Mouse (Mus musculus): Measurements from ENCODE around the gene Gm19345. TPM values are rescaled to one million over a fixed set of nuclear protein-coding genes. Genes with fewer than 3 reads are reported as not detected.

Gene Gm19345
- total RNA-seq, 2 experiments from 2014 or later, result 1.8 to 2.9 TPM

DNA sequence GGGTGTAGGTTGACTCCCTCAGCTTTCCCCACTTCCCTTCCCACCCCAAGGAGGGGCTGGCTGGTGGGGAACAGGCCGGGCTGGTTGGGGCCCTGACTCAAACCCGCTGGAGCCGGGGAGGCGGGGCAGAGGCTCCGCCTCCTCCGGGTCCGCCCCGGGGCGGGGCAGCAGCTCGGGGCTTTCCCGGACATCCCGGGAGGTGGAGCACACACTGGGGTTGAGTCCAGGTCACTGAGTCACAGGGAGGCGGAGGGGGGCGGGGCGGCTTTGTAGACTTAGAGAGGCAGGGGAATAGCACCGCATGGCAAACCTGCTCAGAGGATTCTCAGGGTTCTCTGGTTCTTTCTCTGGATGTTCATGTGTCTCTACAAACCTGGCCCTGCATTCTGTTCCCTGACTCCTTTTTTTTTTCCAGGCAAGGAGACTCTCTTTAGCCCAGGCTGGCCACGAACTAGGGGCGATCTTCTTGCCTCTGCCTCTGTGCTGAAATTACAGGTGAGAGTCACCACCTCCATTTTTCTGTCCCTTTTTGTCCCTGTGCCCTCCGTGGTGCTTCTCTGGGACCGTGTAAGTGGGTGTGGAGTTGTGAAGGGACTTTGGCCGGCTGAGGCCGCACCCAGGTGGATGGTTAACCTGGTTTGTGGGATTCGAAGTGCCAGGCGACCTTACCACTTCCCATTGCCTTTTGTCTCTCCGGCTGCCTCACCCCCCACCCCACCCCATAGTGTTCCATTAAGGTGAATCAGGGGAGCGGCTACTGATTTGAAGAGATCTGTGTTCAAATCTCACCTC lies 27.4 kb upstream of the Gm19345 start:
- no peak for DNase-seq (ENCODE audit: extremely low spot score in 1 of 2, low spot score in 1 of 2)

DNA sequence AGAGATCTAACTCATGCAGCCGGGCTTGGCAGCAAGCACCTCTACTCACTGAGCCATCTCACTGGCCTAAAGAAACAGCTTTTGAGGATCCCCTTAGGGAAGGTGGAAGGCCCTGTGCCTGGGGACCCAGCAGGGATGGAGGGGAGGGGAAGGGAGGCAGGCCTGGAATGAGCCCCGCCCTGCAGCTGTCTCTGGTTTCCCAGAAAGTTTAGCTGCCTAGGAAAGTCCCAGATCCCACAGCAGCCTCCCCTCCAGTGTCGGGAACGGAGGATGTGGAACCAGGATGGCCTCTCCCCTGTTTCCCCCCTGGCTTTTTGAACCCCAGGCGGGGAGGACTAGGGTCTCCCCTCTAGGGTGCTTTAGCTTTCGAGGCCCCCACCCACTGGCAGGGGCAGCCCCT lies 25.0 kb upstream of the Gm19345 start:
- no peak for DNase-seq (ENCODE audit: extremely low spot score in 1 of 2, low spot score in 1 of 2)

DNA sequence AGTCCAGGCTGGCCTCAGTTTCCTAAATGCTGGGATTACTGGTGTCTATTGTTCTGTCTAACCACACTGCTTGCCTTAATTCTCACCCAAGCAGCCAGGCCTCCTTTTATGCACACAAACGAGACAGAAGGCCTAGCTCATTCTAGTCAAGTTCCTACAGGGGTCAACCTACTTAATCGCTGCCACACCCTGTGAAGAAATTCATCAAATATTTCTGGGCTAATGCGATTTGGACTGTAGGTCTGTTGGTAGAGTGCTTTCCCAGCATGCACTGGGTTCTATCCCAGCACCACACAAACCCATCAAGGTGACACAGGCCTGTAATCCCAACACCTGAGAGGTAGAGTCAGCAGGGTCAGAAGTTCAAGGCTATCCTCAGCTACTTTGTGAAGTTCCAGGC lies 22.1 kb upstream of the Gm19345 start:
- DNase-seq (ENCODE audit: extremely low spot score in 1 of 2, low spot score in 1 of 2), result no peak

DNA sequence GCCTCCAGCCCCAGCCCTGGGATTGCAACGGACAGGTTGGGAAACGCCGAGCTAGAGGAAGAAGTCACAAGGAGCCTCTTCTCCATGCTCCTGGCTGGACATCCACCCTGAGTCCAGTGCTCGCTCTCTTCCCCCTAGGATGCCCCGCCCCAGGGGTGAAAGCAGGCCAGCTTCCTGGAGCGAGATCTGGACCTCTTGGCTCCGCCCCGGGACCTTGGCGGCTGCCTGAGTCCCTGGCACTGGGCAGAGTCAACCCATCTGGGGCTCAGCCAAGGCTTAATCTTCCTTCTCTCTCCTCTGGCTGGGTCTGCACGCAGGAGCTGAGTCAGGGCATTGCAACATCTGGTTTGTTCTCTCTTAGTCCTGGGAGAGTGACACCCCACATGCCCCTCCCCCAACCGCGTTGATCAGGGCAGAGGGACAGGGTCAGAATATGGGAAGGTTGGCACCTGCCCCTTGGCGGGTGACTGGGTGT lies 21.1 kb upstream of the Gm19345 start:
- DNase-seq (ENCODE audit: extremely low spot score in 1 of 2, low spot score in 1 of 2), result no peak

DNA sequence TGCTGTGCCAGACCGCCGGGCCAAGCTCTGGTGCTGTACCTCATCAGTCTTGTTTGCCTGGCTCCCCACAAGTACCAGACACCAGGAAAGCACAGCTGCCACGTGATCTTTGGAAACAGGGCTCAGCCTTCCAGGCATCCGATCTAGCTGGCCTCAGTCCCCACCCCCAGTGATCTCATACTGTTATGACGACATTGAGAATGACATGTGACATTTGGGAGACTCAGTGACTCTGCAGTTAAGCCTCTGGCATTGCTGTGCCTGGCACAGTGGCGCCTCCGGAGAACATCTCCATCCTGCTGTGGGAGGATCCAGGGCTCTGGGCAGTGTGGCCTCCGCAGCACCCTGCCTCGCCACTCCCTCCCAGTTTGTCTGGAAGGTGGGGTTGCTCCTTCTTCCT lies 20.0 kb upstream of the Gm19345 start:
- no peak for DNase-seq (ENCODE audit: extremely low spot score in 1 of 2, low spot score in 1 of 2)

DNA sequence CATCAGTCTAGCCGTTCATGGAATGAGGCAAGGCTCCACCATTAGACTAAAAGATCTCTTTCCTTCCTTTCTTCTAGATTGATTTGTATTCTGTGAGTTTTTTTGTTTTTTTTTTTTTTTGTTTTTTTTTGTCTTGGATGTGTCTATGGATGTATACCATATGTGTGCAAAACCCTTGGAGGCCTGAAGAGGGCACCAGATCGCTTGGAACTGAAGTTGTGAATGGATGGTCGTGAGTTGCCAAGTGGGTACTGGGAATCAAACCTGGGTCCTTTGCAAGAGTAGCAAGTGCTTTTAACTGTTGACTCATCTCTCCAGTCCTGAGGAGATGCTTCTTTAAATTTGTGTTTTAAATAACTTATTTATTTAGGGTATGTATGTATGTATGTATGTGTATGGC lies 17.7 kb upstream of the Gm19345 start:
- DNase-seq (ENCODE audit: extremely low spot score in 1 of 2, low spot score in 1 of 2), result no peak

DNA sequence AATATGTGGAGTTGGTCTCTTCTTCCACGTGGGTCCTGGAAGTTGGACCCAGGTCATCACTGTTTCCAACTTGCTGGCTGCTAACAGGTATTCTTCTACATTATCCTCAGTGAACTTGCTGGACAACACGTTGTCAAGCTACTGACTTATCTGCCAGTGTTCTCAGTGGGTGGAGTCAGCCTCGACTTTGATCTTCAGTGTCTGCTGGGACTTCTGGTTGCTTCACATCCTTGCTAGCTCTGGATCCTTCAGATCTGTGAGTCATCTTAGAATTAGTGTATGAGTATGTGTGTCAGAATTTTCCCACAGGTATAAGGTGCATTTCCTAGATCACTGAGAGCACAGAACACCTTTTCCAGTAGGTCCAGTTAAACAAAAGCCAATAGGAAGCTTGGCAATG lies 15.0 kb upstream of the Gm19345 start:
- DNase-seq (ENCODE audit: extremely low spot score in 1 of 2, low spot score in 1 of 2), result no peak

DNA sequence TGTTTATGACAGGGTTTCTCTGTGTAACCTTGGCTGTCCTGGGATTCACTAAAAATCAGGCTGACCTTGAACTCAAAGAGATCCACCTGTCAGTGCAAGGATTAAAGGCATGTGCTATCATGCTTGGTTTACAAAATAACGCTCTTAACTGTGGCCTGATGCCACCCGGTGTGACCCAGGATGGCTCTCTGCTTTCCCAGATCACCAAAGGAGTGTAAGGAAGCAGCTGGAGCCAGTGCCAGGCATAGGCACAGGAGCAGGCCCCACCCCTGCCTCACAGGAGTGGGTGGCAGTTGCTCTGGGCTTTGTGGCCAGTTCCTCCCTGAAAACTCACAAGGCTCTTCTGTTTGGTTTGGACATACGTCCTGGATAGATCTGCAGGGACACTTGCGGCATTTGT lies 11.4 kb upstream of the Gm19345 start:
- no peak for DNase-seq (ENCODE audit: extremely low spot score in 1 of 2, low spot score in 1 of 2)

DNA sequence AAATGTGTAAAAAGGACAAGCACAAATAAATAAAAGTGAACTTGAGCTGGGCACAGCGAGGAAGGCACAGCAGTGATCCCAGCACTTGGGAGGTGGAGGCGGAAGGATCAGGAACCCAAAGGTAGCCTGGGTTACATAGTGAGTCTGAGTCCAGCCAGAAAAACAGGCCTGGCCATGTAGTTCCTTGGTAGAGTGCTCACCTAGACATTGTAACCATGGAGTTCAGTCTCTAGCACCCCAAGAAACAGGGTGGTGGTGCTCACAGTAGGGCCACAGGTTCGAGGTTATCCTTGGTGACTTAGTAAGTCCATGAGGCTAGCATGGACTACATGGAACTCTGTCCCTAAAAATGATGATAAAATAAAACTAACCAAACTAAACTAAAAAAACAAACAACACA lies 10.9 kb upstream of the Gm19345 start:
- no peak for DNase-seq (ENCODE audit: extremely low spot score in 1 of 2, low spot score in 1 of 2)

DNA sequence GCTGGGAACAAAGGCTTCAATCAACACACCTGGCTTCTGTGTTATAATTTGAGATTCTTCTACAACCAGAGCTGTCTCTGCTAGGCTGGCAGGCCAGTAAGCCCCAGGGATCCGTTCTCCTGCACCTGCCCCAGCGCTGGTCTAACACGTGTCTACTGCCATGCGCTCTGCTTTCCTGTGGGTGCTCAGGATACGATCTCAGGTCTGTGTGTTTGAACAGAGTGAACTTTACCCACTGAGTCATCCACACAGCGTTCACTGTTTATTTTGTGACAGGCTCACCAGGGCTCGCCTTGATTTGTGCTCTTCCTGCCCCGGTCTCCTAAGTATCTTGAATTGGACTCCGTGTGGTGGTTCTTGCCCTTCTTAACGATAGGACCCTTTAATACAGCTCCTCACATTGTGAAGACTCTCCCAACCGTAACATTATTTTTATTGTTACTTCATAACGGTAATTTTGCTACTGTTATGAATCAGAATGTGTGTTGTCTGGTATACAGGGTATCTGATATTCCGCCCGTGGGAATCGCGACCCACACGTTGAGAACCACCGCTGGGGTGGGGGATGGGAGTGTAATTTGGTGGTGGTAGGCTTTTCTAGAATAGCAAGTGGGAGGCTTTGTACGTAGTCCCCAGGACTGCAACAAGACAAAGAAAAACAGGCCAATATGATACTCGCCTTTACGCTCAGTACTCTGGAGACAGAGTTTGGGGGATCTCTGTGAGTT lies 10.0 kb upstream of the Gm19345 start:
- DNase-seq (ENCODE audit: extremely low spot score in 1 of 2, low spot score in 1 of 2), result no peak

DNA sequence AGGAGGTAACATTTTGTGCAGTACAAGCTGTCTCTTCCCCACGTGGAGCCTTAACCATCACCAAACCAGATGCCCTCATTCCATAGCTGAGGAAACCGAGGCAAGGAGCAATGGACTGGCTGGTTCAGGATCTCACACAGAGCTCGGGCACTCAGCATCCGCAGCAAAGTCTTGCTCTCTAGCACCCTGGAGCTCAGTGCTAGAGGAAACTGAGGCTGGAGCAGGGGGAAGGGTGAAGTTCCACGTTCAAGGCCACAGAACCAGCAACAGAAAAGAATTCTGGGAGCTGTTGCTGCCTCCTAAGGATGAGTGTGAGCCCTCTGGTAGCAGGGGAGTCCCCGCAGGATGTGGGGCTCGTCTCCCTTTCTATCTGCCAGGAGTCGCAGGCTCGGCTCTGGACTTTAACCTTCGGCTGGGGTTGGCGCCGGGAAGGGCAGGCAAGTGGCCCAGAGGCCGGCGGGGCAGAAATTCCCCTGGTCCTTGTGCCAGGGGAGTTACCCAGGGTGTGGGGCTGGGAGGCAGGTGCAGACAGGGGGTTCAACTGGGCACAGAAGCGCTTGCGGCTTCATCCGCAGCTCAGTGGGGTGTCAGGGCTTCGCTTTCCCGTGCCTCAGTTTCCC lies 8.8 kb upstream of the Gm19345 start:
- DNase-seq (ENCODE audit: extremely low spot score in 1 of 2, low spot score in 1 of 2), result no peak

DNA sequence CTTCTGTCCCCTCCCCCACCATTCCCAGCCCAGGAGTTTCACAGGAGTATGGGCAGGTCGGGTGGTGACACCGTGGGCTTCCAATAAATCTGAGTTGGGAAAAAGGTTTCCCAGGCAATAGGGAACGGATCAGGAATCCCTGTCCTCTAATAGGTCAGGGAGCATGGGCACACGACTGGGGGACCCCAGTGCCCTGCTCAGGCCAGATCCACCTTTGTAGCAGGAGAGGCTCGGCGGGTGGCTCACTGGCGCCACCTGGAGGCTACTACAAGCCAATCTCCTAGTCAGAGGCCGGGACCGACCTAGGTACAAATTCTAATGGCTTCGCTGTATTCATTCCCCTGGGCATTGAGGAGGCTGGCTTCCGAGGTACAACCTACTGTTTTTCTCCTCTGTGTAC lies 8.2 kb upstream of the Gm19345 start:
- DNase-seq (ENCODE audit: extremely low spot score in 1 of 2, low spot score in 1 of 2), result peak in 1 of 2 experiments; percentile 65

DNA sequence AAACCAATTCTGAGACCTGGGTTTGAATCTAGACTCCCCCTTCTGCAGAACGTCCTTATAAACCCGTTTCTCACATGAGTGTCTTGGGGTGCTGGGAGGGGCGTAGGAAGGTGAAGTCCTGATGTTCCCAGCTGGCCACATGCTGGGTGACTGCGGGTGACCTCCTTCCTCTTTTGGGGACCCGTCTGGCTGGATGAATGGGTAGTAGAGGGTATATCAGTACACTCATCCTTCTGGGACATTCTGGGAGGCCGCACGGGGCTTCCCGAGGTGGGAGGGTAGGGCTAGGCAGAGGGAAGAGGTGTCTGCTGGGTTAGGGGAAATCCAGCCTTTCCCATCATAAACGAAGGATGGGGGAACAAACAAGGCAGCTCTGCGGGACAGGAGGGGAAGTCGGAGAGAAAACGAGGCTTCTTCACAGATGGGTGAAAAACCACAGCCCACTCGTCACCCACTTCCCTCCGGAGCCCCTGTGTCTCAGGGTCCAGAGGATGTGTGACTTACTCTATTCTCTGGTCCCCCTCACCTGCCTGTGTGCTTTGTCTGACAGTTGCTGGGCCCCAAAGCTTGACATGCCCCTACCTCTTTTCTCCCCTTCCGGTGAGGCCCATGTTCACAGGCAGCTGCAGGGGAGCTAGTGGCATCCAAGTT lies 7.2 kb upstream of the Gm19345 start:
- no peak for DNase-seq (ENCODE audit: extremely low spot score in 1 of 2, low spot score in 1 of 2)

DNA sequence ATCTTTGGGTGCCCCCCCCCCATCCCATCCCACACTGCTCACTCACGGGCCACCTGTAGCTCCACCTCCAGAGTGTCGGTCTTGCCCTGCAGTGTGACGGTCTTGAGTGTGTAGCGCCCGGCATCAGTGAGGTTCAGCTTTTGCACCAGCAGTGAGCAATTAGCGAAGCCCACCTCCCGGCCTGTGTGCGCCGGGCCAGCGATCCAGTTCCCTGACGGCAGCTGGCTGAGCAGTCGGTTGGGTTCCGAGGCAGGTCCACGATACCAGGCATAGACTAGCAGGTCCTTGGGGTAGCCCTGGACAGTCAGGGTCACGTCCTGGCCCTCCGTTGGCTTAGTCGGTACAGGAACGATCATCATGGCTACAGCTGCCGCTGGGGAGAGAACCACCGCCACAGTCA lies 1.7 kb downstream of the Gm19345 start:
- no peak for DNase-seq (ENCODE audit: extremely low spot score in 1 of 2, low spot score in 1 of 2)

DNA sequence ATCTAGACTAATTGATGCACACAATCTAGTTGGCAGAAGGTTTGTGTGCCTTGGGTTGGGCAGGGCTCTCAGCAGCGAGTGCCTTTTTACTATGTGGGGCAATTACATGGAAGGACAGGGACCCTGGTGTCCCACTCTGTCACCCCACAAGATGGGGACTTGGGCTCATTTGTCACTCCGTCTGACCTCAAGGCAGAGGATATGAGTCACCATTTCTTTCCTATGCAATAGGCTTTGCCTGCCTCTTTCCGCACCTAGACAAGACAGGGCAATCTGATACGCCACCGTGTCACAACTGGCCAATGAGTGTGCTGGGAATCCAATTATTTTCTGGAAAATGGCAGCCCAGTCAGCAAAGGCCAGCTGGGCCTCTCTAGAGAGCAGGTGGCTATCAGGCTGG lies 3.9 kb downstream of the Gm19345 start:
- DNase-seq (ENCODE audit: extremely low spot score in 1 of 2, low spot score in 1 of 2), result no peak

DNA sequence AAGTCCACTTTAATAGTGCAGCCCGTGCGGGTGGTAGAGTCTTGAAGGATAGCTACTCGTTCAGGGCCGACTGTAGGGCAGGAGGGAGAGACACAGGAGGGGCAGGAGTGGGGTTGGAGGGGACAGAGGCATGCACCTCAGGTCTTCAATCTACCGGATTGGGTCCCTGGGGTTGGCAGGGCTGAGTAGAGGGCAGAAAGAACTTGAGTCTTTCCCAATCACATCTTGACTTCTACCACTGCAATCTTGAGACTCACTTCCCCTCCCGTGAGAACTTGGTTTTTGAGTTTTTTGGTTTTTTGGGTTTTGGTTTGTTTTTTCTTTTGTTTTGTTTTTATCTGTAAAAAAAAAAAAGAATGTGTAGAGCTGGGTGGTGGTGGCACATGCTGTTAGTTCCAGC lies 4.5 kb downstream of the Gm19345 start:
- DNase-seq (ENCODE audit: extremely low spot score in 1 of 2, low spot score in 1 of 2), result no peak

DNA sequence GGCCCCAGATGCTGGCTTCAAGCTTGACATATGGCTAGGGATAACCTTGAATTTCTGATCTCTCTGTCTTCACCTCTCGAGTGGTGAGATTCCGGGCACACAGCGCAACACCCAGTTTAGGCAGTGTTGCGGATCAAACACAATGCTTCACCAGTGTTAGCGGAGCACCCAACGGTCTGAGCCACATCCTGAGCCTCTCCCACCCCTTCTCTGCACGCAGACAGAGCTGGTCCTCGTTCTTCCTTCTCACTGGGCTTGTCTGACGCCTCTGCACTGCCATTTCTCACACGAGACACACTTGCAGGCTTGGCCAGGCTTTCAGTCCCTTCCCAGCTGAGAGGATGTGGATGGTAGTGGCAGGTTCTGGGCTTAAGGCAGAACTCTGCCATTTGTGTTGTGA lies 7.9 kb downstream of the Gm19345 start:
- no peak for DNase-seq (ENCODE audit: extremely low spot score in 1 of 2, low spot score in 1 of 2)

DNA sequence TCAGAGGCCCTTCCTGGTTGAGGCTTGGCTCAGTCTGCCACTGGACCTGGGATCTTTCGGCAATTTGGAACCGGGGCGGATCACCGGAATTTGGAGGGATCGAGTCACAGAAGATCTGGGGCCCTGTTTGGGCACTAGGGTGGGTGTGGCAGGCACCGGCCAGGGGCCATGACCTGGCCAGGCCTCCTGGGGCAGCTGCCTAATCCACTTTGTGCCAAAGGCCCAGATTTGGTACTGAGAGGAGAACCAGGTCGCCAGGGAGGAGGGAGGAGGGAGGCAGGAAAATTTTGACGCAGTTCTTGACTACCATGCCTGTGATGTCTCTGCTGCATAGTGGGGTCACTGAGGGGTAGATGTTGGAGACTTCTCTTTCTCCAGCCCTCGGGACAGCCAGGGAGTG lies 9.4 kb downstream of the Gm19345 start, which contains the start of gene Ceacam16:
Ceacam16 (minus strand) TSS at position 101 of the 400 bp plus-strand sequence.
- no peak for DNase-seq (ENCODE audit: extremely low spot score in 1 of 2, low spot score in 1 of 2)

DNA sequence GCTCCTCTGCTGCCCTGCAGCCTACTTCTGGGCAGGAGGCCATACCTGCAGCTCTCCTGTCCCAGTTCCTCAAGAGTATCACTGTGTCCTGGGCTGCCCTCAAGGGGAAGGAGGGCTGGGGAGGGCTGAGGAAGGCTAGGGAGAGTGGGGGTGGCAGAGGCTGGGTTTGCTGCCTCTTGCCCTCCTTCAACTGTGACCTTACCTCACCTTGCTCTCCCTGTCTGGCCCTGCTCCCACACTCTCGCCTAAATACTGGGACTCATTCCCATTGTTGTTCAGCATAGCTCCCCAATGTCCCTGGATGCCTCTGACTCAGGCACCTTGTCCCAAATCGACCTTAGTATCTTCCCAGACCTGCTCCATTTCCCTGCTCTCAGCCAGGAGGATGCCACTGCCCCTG lies 12.4 kb downstream of the Gm19345 start:
- no peak for DNase-seq (ENCODE audit: extremely low spot score in 1 of 2, low spot score in 1 of 2)

DNA sequence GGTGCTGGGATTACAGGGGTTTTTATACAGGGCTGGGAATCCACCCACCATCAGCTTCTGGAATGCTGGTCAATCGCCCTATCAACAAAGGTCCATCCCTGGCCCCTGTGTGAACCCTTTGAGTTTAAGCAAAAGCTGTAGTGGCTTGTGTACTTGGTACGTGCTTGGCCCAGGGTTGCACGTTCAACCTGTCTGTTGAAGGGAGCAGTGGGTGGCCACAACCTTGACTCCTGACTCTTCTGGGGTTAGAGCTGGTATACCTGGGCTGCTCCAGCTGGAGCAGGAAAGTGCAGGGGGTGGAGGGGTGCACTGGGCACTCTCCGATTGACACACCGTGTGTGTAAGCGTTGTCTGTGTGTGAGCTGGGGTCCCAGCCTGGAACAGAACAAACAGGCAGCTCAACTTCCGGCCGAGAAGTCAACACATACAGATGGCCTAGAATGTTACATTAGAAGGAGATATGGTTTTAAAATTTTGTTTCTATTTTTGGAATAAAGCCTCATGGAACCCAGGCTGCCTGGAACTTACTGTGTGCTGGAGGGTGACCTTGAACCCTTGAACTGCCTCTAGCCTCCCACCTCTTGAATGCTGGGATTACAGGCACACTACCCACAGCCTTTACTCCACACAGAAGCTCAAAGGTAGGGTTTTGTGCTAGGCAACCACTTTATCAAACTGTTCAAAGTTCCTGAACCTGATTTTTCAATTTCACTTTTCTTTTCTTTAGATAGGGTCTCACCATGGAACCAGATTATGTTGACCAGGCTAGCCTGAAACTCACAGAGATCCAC lies 13.6 kb downstream of the Gm19345 start:
- no peak for DNase-seq (ENCODE audit: extremely low spot score in 1 of 2, low spot score in 1 of 2)

Measured in layer of hippocampus, postnatal 25 days (tissue).